Mouse (Mus musculus): ENCODE data around the gene Ppp1ca.

Ppp1ca gene

GRCm38 (mm10) chr19:4191528-4192250 is at the start of gene Ppp1ca:
TSS of gene Ppp1ca (plus strand) at chr19:4192065.
- peak; percentile 97 for DNase-seq (ENCODE audit: low read depth, low spot score)

GRCm38 (mm10) chr19:4142416-4143173 is 49.3 kb upstream of the Ppp1ca start:
- no peak for DNase-seq (ENCODE audit: low read depth, low spot score)

GRCm38 (mm10) chr19:4143759-4144268 is 48.1 kb upstream of the Ppp1ca start, which contains the start of gene Cabp4:
TSS of gene Cabp4 (minus strand) at chr19:4144033.
- DNase-seq (ENCODE audit: low read depth, low spot score), result no peak

DNA sequence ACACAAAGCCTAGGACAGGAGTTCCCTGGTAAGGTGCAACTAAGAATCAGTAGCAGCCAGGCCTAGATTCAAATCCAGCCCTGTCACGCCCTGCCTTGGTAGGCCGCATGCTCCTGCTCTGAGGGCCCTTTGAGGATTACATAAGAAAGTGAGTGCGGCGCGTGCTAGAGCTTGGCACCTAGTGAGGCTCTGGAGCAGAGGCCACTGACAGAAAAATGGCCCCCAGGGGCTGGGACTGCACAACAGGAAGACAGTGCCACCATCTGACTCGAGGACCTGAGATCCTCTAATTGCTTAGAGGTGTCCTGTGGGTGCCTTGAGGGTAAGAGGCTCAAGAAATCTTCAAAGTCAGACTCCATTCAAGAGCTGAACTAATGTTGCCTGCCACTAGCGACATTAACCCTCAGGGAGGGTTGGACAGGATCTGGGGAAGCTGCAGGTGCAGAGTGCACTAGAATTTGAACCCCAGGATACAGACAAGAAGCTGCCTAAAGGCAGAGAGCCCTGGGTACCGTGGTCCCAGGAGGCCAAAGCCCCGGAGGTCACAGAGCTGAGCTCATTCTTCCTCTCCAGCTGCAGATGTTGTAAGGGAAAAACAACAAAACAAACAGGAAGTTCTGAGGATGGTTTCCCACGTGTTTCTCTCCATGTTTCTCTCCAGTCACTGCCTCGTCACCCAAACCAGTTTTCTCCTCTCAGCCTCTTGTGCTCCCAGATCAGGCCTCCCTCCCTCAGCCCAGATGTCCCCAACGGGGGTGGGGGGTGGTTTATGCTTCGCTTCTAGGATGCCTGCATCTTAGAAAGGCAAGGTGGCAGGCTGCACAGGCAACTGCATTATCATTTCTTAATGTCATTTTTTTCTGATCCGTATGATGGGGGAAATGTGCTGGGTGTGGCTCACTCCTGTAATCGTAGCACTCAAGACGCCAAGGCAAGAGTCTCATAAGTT is 47.0 kb upstream of the Ppp1ca start:
- no peak for DNase-seq (ENCODE audit: low read depth, low spot score)

GRCm38 (mm10) chr19:4145936-4146335 is 45.9 kb upstream of the Ppp1ca start:
- no peak for DNase-seq (ENCODE audit: low read depth, low spot score)

- no peak for DNase-seq (ENCODE audit: low read depth, low spot score)
Measured at GRCm38 (mm10) chr19:4146366-4147021, 45.4 kb upstream of the Ppp1ca start.

GRCm38 (mm10) chr19:4147022-4147405 is 44.9 kb upstream of the Ppp1ca start:
- DNase-seq (ENCODE audit: low read depth, low spot score), result no peak

GRCm38 (mm10) chr19:4147782-4148490 is 43.9 kb upstream of the Ppp1ca start:
- no peak for DNase-seq (ENCODE audit: low read depth, low spot score)

DNA sequence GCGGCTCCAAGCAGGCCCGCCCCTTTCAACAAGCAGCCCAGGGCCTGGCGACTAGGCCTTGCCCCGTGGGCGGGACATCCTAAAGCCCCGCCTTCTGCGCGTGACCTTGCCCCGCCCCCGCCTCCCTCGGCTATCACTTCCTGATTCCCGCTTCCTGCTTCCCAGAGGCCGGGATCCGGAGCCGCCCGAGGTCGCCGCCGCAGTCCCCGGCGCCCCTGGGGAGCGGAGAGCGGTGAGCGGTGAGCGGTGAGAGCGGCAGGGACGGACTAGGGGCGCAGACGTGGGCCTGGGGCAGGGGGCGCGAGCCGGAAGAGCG is 43.4 kb upstream of the Ppp1ca start, which contains the start of gene Coro1b:
Gene Coro1b, plus strand, starts transcription at position 129 of the 316 bp plus-strand sequence.
- DNase-seq (ENCODE audit: low read depth, low spot score), result peak; percentile 96

- no peak for DNase-seq (ENCODE audit: low read depth, low spot score)
Measured at GRCm38 (mm10) chr19:4148819-4149218, 43.0 kb upstream of the Ppp1ca start.

- no peak for DNase-seq (ENCODE audit: low read depth, low spot score)
Measured at GRCm38 (mm10) chr19:4149283-4149682, 42.6 kb upstream of the Ppp1ca start.

DNA sequence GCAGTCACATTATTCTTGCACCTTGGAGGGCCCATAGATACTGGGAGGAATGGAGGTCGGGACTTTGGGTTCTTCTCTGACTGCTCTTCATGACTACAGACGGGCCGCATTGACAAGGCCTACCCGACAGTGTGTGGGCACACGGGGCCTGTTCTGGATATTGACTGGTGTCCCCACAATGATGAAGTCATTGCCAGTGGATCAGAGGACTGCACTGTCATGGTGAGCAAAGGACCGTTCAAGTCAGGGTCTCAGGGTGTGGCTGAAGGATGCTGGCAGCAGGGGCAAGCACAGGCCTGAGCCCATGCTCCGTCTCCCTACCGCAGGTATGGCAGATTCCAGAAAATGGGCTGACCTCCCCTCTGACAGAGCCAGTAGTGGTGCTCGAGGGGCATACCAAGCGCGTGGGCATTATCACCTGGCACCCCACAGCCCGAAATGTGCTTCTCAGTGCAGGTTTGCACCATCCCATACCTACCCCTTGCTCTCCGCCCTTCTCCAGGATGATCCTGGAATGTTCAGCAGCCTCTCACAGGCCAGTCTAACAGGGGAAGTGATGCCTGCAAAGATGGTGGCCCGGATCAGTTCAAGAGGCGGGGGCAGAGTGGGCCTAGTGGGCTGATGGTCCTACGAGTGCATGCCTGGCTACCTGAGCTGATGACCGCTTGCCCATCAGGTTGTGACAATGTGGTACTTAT is 42.0 kb upstream of the Ppp1ca start:
- DNase-seq (ENCODE audit: low read depth, low spot score), result no peak

DNA sequence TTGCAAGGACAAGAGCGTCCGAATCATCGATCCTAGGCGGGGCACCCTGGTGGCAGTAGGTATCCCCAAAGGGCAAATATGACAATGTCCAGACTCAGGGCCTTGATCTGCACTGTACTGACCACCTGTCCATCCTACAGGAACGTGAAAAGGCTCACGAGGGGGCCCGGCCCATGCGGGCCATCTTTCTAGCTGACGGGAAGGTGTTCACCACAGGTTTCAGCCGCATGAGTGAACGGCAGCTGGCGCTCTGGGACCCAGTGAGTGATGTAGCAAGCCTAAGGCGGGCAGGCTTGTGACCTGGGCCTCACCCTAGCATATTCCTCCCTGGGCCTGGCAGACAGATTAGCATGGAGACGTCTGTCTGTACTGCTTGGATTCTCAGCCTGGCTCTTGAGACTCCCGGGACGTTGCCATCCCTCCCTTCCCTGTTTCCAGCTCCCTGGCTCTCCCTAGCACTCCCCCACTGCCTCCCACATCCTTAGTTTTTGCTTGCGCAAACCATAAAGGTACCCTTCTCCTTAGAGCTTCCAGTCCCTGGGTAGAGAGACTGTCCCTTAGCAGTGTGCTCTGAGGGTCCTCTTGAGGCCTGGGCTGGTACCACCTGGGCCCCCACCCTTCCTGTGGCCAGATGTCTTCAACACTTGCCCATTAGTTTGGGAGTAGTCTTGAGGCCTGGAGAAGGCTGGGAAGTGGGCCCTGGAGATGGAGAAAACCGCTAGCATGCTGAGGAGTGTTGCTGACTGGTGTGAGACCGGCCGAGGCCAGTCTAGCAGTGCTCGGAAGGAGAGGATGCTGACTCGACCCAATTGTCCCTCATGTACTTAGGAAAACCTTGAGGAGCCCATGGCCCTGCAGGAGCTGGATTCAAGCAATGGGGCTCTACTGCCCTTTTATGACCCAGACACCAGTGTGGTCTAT is 41.0 kb upstream of the Ppp1ca start:
- DNase-seq (ENCODE audit: low read depth, low spot score), result no peak

GRCm38 (mm10) chr19:4151488-4151860 is 40.4 kb upstream of the Ppp1ca start:
- no peak for DNase-seq (ENCODE audit: low read depth, low spot score)

DNA sequence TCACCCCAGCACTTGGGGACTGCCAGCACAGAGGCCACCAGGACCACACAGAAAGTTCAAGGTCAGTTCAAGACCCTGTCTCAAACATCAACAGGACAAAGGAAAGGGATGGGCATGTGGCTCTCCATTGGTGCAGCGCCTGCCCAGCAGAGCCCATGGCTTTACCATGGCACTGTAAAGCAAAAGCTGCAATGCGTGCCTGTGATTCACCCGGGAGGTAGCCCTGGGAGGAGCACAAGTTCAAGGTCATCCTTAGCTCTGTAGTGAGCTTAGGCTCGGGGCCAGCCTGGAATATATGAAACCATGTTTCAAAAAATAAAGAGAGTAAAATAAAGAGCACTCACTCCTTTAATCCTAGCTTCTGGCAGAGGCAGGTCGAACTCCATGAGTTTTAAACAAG is 40.0 kb upstream of the Ppp1ca start:
- DNase-seq (ENCODE audit: low read depth, low spot score), result no peak

- no peak for DNase-seq (ENCODE audit: low read depth, low spot score)
Measured at GRCm38 (mm10) chr19:4152445-4153231, 39.2 kb upstream of the Ppp1ca start.

DNA sequence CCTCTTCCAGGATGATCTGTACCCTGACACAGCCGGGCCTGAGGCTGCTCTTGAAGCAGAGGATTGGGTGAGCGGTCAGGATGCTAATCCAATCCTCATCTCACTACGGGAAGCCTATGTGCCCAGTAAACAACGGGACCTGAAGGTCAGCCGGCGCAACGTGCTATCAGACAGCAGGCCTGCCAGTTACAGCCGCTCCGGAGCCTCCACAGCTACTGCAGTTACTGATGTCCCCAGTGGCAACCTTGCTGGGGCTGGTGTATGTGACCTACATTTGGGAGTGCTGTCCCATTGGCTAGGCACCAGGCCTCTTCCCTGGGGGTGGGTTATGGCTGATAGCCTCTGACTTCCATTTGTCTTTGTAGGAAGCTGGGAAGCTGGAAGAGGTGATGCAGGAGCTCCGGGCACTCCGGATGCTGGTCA is 38.6 kb upstream of the Ppp1ca start, which contains the start of gene Ptprcap:
Gene Ptprcap, plus strand, starts transcription at position 373 of the 423 bp plus-strand sequence.
- peak; percentile 89 for DNase-seq (ENCODE audit: low read depth, low spot score)

Measured in brain, adult 2 months (tissue).